Mouse (Mus musculus) adrenal gland, postnatal 10 days (tissue): ENCODE measurements around the gene Nfya. TPM values are rescaled to one million over a fixed set of nuclear protein-coding genes. Genes with fewer than 3 reads are reported as not detected.

Source experiments
- DNase-seq: peaks from one replicate; pipeline ENCODE4 v3.0.0; 2021; ENCODE audit warnings: mixed read lengths
- long read RNA-seq, 2 experiments: library from polyadenylated mRNA; stranded (forward); transcript quantifications; one replicate each; pipeline ENCODE4 v2.0.0; 2021
- total RNA-seq, 2 experiments: library from RNA; stranded (reverse); gene quantifications; 2 replicates each; pipeline ENCODE4 v1.2.3; 2021

Gene Nfya
- 10 to 100 TPM; 31.0 to 31.3 TPM for total RNA-seq
- long read RNA-seq, experiment 1, partial matches to known transcripts = 0 of 5 reads
- long read RNA-seq, experiment 1, other reads (novel, unspliced or antisense) = 2 of 5 reads
- long read RNA-seq, experiment 2, partial matches to known transcripts = 0 of 2 reads
- long read RNA-seq, experiment 2, other reads (novel, unspliced or antisense) = 1 of 2 reads

DNA sequence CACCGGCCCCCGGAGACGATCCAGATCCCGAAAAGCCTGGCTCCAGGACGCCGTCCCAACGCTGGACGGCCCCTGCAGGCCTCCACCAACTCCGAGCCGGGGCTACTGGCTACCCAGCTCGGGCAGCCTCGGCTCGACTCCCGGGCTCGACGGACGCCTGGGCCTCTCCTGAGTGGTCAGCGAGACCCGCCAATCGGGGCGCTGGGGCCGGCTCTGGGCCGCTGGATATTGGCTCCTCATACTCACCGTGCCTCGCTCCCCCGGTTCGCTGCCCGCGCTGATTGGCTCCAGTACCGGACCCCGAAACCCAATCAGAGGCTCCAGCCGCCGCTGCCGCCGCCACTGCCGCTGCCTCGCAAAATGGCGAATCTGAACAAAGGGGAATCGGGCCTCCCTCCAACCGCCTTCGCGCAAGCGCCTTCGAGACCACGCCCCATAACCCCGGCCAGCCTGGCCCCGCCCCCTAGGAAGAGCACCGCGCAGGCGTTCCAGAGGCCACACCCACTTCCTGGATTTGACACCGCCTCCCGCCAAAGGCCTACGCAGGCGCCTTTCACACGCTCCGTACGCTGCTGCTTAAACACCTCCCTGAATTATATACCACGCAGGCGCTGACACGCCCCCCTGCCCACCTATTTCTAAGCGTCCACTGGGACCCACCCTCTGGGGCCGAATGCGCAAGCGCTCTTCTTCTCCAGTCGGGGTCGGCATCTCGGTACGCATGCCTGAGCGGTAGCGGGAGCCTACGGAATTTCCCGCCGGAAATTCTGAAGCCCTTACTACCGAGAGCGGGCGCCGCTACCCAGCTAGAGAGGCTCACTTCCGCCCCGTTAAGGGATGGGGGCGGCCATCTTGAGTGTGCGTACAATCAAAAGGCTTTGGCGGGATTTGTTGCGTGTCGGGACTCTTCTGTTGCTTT, at the start of gene Nfya, which contains the start of gene Oard1:
Gene Nfya, minus strand, starts transcription at position 527 of the 919 bp plus-strand sequence.
Gene Oard1, plus strand, starts transcription at position 635 of the 919 bp plus-strand sequence.
- peak; percentile 100 for DNase-seq

DNA sequence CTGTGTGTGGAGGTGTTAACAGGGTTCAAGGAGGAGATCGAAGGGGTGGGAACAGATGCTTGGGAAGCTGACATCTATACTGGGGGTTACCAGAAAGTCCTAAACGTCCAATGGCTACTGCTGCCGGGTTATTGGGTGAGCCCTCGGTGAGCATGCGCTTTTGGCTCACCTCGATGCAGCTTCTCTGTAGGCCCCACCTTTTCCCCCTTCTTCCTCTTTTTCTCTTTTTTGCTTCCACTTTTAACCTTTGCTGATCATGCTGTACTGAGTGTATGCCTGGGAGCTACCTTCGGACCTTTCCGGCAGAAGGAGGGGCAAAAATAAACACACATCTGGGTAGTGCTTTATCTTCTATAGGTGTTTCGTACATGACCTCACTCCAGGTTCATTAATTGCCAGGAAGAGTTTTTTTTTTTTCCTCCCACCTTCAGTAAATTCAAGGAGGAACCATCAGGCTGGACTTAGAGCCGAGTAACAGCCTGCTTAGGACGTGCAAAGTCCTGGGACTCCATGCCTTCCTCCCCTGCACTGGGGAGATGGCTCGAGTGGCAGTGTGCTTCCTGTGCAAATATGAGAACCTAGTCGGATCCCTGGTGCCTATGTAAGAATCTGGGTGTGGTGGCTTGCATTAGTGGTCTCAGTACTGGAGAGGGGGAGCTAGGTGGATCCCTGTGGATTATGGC, 48.4 kb upstream of the Nfya start:
- DNase-seq = no peak

DNA sequence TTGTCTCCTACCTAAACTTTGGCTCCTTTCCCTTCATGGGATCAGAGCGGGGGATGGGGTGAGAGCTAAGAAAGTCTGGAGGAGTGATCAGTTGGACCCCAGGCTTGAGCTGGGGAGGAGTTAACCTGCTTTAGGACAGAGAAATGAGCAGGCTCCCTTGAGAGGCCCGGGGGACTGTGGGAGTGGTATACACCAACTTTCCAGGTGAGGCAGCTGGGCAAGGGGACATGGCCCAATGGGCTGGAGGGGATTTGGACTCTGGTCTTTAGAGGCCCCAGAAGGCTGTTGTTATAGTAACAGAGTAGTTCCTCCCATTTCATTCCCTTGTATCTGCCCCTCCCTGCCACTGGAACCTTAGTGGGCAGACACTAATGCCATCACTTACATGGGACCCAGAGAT, 46.2 kb upstream of the Nfya start:
- no peak for DNase-seq

DNA sequence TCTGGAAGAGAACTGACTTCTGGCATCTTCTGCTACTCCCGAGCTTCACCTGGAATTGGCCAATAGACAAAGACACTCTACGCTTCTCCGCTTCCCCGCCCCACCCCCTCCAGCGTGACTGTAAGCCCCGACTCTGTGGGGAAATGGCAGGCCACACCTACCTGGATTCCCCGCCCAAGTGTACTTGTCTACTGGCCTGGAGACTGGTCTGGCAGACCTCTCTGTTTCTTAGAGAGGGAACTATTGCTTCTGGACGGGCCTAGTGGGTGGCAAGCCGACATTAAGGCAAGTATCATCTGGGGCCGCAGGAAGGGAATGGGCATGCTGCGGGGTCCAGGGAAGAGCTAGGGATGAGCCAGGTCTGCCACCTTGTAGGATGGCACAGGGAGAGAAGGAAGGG, 45.0 kb upstream of the Nfya start, which contains the start of gene Unc5cl:
Gene Unc5cl, plus strand, starts transcription at position 214 of the 400 bp plus-strand sequence.
- DNase-seq = no peak

DNA sequence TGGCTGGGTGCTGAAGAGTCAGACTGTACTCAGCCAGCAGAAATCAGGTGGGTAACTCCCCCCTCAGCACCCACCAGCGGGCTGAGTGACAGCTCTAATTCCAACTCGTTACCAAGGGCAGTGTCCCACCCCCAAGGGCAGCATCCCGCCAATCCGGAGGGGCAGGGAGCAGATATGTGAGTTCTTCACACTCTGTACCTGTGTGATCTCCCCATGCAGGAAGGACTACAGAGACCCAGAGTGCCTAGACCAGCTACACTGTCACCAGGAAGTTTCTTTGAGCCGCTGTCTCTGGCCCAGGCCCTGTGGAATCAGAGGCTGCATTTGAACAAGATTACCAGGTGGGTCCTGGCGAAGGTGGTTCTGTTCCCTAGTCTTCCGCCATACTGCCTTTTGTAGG, 44.5 kb upstream of the Nfya start:
- no peak for DNase-seq

DNA sequence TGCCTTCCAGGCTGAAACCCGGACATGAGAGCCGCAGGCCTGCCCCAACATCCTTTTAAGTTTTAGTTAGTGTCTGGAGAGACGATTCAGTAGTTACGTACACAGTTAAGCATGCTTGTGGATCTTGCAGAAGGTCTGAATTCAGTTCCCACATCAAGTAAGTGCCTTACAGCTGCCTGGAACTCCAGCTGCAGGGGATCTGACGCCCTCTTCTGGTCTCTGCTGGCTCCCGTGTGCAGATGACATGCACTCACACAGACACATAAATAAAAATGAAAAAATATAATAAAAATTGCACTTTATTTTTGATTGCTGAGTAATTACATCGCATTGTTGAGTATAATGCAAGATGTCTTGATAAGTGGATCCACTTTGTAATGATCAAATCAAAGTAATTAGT, 43.8 kb upstream of the Nfya start:
- DNase-seq = no peak

DNA sequence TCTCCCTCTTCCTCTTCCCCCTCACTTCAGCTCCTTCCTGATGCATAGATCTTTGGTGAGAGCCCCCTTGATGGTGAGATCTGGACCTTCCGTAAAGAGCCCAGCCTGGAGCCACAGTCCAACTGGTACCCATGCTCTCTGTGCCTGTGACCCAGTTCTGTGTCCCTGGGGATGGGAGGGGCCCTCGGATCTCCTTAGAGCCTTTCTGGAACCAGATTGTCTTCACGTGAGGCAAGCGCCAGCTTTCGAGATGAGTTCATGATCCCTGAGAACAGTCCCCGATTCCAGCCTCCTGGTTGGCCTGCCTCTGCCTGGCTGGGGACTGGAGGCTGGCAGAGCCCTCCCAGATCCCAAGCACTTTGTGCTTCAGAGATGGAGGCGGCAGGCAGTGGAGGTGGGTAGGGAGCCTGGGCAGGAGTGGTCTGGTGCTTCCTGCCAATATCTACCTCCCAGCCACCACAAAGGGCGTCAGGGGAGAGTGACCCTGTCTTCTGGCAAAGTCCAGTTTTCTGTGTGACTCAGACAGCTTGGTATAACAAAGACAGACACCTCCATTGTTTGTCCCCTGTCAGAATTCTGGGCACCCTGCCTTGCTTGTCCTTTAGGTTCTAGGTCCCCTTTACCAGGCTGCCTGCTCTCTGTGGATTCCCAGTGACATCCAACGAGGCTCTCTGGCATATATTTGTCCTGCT, 42.2 kb upstream of the Nfya start:
- DNase-seq = no peak

DNA sequence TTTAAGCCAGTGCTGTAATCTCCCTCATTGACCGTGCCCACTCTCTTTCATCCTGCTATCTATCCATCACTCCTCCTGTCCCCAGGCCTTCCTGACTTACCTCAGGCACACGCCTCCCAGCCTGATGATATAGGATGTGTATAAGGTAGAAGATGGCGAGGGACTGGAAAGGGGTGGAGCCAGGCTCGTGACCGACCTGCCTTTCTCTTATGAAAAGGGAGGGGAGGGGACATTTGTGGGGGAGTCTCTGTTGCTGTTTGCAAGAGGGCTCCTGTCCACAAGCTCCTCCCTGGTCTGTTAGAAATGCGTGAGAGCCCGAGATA, 41.6 kb upstream of the Nfya start, which contains the start of gene Tspo2:
Gene Tspo2, minus strand, starts transcription at position 170 of the 323 bp plus-strand sequence.
- DNase-seq = no peak

DNA sequence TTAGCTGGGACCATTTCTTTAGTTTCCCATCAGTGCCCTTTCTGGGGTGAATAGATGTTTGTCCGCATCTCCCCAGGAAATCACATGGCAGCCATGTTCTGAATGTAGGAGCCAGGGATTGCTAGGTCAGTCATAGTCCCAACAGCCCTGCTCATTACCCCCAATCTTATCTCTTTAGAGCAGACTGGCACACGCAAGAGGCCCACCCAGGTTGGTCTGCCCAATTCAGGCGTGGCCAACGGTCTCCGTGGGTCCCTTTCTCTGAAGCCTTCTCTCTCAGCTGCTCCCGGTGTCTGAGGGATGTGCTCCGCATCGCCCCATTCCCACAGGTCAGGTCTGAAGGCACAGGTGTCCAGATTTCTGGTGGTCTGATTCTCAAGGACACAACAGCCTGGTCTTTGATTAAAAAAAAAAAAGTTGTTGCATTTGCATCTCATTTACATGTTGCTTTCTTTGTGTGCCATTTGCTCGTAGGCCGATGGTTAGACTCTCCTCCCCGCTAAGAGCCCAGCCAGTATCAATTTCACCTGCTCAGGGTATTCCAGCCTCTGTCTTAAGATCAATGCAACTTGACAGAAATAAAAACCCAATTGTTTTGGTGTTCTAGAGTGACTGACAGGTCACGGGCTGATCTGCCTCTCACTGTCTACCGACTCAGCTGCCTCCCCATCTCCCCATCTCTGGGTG, 41.1 kb upstream of the Nfya start:
- no peak for DNase-seq

DNA sequence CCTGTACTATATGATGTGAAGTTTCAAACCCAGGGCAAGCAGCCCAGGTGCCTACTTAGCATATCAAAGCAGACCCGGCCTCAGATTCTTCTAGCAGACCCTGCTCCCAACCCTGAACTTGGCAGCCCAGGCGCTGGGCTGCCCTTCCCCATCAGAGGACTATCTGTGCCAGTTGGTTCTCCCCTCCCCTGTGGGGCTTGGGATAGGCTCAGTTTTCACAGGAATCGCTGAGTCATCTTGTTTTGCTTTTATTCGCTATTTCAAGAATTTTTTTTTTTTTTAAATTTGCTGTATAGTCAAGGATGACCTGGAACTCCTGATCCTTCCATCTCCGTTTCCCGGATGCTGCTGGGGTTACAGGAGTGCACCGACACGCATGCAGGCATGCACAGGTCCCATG, 38.0 kb upstream of the Nfya start:
- no peak for DNase-seq

DNA sequence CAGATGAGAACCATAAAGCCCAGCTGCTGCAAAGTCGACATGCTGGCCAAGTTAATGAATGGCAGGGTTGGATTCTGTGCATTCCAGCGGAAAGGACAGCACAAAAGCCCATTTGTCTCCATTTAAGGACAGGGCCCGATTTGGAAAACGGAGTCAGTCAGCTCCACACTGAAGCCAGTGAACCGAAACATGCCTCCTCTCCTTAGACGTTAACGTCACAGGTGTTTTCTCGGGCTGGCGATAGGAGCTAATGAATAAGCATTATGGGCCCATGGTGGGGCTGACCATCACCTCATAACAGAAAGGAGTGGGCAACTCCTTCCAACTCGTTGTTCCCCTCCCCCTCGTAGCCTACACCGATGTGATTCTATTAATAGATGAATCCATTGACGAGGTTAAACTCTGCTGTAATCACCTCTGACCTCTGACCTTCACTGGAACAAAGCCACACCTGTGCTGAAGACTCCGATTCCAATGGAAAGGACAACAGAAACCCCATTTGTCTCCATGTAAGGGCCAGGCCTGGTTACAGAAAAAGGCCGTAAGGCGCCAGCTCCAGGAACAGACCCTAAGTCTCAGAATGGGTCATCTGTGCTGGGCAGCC, 33.9 kb upstream of the Nfya start:
- DNase-seq = no peak

DNA sequence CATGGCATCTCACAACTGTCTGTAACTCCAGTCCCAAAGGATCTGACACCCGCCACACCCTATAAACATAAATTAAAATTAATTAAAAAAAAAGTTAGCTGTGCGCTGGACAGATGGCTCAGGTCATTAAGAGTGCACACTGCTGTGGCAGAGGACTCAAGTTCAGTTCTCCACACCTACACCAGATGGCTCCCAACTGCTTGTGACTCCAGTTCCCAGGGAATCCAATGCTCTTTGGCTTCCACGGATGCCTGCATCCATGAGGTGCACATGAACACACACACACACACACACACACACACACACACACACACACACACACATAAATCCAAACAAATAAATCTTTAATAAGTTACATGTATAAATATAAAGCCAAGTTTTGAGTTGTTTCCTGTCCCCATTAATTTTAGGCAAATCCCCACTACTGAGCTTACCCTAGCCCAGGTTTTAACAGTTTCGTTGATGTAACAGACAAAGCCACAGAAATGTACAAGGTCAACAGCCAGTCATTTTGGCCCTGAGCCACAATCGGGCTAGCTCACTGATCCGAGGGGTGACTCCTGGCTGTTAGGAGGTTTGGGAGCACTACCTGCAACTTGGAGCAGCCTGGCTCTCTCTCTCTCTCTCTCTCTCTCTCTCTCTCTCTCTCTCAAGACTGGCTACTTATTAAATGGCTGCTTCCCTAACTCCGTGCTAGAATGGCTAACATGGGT, 33.2 kb upstream of the Nfya start:
- peak; percentile 49 for DNase-seq

DNA sequence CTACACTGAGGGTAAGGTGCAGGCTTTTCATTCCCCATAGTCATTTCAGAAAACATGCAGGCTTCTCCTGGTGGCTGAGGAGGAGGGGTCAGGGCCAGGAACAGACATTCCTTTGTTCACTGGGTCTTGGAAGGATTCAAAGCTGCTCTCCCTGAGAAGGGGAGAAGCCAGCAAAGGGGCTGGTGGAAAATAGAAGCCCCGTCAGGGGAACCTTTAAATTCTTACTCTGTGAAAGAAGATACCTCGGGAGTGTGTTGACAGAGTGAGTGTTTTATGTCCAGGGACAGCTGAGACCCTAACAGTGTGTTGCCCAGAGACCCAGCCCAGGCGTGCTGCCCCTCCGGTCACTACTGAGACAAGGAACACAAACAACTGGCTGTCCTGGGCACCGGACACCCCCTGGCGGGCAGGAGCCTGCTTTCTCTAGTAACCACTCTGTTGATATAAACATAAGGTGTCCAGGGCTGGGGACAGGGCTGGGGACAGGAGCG, 27.8 kb upstream of the Nfya start:
- DNase-seq = no peak

DNA sequence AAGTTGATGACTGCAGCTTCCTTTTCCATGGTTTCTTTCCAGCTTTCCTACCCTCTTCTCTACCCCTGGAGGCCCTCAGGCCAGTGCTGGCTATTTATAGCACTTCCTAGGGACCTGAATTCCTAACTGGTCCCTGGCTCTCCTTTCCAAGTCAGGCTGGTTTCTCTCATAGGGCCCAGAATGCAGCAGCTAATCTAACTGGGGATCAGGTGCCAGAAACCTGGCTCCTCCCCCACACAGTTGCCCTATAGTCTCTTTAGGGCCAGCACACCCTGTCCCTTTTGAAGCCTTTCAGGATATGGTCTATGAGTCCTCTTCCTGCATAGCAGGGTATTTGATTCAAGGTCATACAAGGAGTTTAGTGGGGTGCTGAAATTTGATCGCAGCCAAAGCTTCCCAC, 26.8 kb upstream of the Nfya start:
- no peak for DNase-seq

DNA sequence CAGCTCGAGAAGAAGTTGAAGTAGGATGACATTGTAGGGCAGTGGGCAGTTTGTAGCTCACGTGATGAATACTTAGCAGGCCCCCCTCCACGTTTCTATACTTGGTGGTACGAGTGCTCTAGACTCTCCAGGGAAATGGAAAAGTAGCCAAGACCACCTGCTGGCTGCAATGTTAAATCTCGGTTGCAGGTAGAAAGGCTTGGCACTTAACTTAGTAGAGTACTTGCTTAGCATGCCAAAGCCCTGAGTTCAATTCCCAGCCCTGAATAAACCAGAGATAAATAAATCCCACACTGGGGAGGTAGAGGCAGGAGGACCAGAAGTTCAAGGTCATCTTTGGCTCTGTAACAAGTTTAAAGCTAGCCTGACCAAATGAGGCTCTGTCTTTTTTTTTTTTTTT, 24.8 kb upstream of the Nfya start:
- DNase-seq = no peak

DNA sequence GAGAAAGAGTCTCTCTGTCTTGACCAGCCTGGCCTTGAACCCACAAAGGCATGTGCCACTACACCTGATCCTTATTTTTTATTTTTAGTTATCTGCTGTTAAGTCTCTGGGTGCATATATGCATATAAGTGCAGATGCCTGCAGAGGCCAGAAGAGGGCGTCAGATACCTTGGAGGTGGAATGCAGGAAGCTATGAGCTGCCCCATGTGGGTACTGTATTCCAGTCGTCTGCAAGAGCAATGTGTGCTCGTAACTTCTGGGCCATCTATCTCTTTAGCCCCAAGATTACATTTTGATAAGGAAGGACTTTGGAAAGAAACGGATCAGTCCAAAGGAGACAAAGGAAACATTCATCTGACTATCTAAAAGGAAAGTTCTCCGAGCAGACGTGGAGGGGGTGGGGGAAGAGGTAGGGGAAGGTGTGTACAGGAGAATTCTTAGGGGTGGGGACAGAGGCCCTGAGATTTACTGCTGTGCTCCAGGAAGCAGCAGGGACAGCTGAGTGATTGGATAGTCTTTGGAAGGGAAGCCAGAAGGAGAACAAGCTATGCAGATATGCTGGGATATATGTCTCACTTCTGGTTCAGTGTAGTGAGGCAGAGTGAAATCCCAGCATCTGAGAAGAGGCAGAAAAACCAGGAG, 24.1 kb upstream of the Nfya start:
- no peak for DNase-seq

DNA sequence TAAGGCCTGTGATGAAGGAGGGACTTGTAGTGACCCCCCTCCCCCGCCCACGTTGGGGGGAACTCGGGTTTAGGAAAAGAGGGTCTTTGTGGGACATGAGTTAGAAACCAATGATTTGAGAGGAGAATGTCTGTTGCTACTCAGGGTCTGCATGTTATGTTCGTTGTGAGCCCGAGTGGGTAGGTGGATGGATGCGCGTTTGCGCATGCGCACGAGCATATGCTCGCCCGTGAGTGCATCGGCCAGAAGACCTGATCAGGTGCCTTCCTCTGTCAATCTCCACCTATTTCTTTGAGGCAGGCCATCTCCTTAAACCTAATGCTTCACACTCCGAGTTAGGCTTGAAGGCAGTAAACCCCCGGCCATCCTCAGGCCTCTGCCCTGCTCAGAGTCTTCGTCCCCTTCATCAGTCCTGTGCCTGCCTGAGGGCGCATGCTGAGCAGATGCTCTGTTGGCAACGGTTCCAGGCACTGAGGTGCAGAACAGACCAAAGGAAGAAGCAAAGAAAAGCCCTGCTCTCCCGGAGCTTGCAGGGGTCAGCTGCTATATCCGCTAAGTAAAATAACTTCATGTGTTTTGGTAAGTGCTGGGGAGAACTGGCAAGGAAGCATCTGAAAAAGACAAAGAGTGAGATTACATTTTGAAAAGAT, 23.4 kb upstream of the Nfya start:
- no peak for DNase-seq

DNA sequence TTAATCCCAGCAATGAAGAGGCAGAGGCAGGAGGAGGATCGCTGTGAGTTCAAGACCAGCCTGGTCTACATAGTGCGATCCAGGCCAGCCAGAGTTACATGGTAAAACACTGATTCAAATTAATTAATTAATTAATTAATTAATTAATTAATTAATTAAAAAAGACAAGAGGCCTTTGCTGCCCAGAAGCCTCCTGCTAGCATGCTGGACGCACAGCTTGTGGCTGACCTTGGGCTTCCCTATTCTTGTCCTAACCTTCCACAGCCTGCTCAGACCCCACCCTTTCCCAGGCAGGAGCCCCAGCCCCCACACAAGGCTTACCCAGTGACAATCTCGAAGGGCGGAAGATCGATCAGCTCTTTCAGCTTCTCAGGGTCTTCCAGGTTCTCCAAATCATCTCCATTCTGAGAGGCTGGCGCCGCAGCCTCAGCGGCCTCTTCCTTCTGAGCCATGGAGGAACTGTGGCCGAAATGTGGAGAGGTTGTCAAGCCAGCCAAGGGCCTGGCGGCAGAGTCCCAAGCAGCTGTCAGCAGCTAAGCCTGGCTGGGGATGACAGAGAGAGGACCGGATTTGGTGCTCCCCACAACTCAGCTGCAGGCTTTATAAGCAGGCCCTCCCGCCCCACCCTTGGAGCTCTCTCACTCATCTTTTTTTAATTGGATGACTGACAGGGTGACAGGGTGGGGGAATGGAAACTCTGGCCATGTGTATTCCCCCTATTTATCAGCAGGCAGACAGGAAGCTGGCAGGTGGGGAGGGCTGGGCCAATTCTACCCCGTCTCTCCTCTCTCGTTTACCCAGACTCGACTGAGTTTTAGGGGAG, 22.7 kb upstream of the Nfya start, which contains the start of gene Apobec2:
Gene Apobec2, minus strand, starts transcription at position 773 of the 823 bp plus-strand sequence.
- DNase-seq = no peak
